Mouse (Mus musculus) heart, embryonic 15.5 days (tissue): ENCODE measurements around the gene Wnt8b. TPM values are rescaled to one million over a fixed set of nuclear protein-coding genes. Genes with fewer than 3 reads are reported as not detected.
"Not testable (repeated sequence)": the region's sequence is repeated elsewhere in the genome, so short reads cannot be mapped to it uniquely, and the experiment has no call there.

Source experiments
- ATAC-seq: fragments of 200-750 bp; cut with Nextera tagmentation; replicated peaks from 2 replicates; pipeline ENCODE4 v1.8.0; 2017; ENCODE audit warnings: low read depth, moderate TSS enrichment; ENCODE audit not compliant: insufficient number of reproducible peaks, insufficient read depth, low FRiP score
- H3K27ac ChIP-seq: fragments of 300-500 bp; sonication (generic); 2 replicates; pipeline ENCODE4 v1.5.1; 2015; ENCODE audit warnings: mild to moderate bottlenecking, inconsistent platforms
- H3K27me3 ChIP-seq: fragments of 300-500 bp; sonication (generic); 2 replicates; pipeline ENCODE4 v1.6.1; 2015; ENCODE audit warnings: inconsistent platforms
- H3K36me3 ChIP-seq: fragments of 300-500 bp; sonication (generic); 2 replicates; pipeline ENCODE4 v1.6.1; 2015; ENCODE audit warnings: mild to moderate bottlenecking, inconsistent platforms
- H3K4me1 ChIP-seq: fragments of 300-500 bp; sonication (generic); replicated peaks from 2 replicates; pipeline ENCODE4 v1.6.1; 2015; ENCODE audit warnings: inconsistent platforms
- H3K4me2 ChIP-seq: fragments of 300-500 bp; sonication (generic); 2 replicates; pipeline ENCODE4 v1.6.1; 2015; ENCODE audit warnings: inconsistent platforms, mild to moderate bottlenecking, moderate library complexity
- H3K4me3 ChIP-seq: fragments of 300-500 bp; sonication (generic); 2 replicates; pipeline ENCODE4 v1.5.1; 2015; ENCODE audit warnings: mild to moderate bottlenecking, inconsistent platforms
- H3K9ac ChIP-seq: fragments of 300-500 bp; sonication (generic); 2 replicates; pipeline ENCODE4 v1.6.1; 2015; ENCODE audit warnings: mild to moderate bottlenecking, inconsistent platforms
- H3K9me3 ChIP-seq: fragments of 300-500 bp; sonication (generic); replicated peaks from 2 replicates; pipeline ENCODE4 v1.6.1; 2016; ENCODE audit warnings: inconsistent platforms
- WGBS: fragments of 180-500 bp; shearing (Covaris S2); methylation state at CpG from one replicate; pipeline ENCODE4 v1.1.7; 2015; ENCODE audit warnings: mixed read lengths; 5-methylcytosine and 5-hydroxymethylcytosine counted together
- polyA plus RNA-seq: library from polyadenylated mRNA; unstranded; fragments of >200 nt; fragmentation: Nextera tagmentation; extraction: Ambion mirVana; gene quantifications from 2 replicates; pipeline ENCODE4 v1.2.1, GENCODE M21; 2015

The Wnt8b gene
- not detected in 2 replicates for polyA plus RNA-seq

DNA sequence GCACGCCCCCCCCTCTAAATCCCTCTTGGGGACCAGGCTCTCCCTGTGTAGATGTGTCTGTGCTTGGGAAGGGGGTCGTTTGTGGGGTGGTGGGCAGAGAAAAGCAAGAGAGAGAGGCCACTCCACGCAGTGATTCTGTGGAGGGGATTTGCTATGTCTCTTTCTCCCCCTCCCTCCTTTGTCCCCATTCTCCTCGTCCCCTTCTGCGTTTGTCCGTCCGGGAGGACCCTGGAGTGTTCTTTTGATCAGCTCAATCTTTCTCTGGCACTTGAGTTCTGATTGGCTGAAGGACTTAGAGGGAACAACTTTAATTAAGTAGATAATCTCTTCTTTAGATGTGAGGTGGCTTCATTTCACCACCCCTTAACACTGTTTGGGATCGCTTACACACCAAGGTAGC, at the start of gene Wnt8b:
Wnt8b (plus strand) TSS at position 345 of the 400 bp plus-strand sequence.
- ATAC-seq, result no peak
- Histone ChIP-seq H3K9me3 (no peaks in the 10 kb centered on the region), H3K4me2 (no peak within 1 kb of the TSS), H3K27me3 (peaks cover 26% of the 10 kb centered on the region), H3K4me1 (no peaks in the 10 kb centered on the region), H3K4me3 (no peak within 1 kb of the TSS), H3K9ac (no peak within 1 kb of the TSS), H3K36me3 (no peaks in the 10 kb centered on the region), H3K27ac (no peak within 1 kb of the TSS)
- WGBS, result 37% methylated on average over 8 of the region's 8 CpGs

- Histone ChIP-seq H3K9ac (no peak overlapping the region), H3K27me3 (no peaks in the 10 kb centered on the region), H3K4me2 (no peak overlapping the region), H3K4me1 (no peaks in the 10 kb centered on the region), H3K9me3 (no peaks in the 10 kb centered on the region), H3K4me3 (no peak overlapping the region), H3K27ac (no peak overlapping the region), H3K36me3 (no peaks in the 10 kb centered on the region)
- 77% methylated on average over 3 of the region's 3 CpGs for WGBS
- no peak for ATAC-seq
These were observed 47.5 kb upstream of the Wnt8b start for GRCm38 (mm10) chr19:44445755-44446154.

- H3K27me3 ChIP-seq, result no peaks in the 10 kb centered on the region
- no peak overlapping the region for H3K4me2 ChIP-seq
- no peak overlapping the region for H3K4me3 ChIP-seq
- no peaks in the 10 kb centered on the region for H3K9me3 ChIP-seq
- H3K9ac ChIP-seq, result no peak overlapping the region
- H3K27ac ChIP-seq, result no peak overlapping the region
- no peaks in the 10 kb centered on the region for H3K4me1 ChIP-seq
- 85% methylated on average over 4 of the region's 4 CpGs for WGBS
- no peak for ATAC-seq
- H3K36me3 ChIP-seq, result no peaks in the 10 kb centered on the region
These were observed 45.3 kb upstream of the Wnt8b start for GRCm38 (mm10) chr19:44447927-44448326.

- Histone ChIP-seq H3K36me3 (no peaks in the 10 kb centered on the region), H3K9ac (no peak overlapping the region), H3K27ac (no peak overlapping the region), H3K4me3 (no peak overlapping the region), H3K9me3 (no peaks in the 10 kb centered on the region), H3K4me2 (no peak overlapping the region), H3K27me3 (no peaks in the 10 kb centered on the region), H3K4me1 (no peaks in the 10 kb centered on the region)
- ATAC-seq, result no peak
- WGBS, result 80% methylated on average over 6 of the region's 6 CpGs
These were observed 38.4 kb upstream of the Wnt8b start for GRCm38 (mm10) chr19:44454862-44455261.

- Histone ChIP-seq H3K9ac (no peak overlapping the region), H3K4me3 (no peak overlapping the region), H3K4me1 (no peaks in the 10 kb centered on the region), H3K9me3 (no peaks in the 10 kb centered on the region), H3K36me3 (no peaks in the 10 kb centered on the region), H3K27me3 (no peaks in the 10 kb centered on the region), H3K27ac (no peak overlapping the region), H3K4me2 (no peak overlapping the region)
- ATAC-seq, result no peak
- 69% methylated on average over 8 of the region's 8 CpGs for WGBS
These were observed 37.9 kb upstream of the Wnt8b start for GRCm38 (mm10) chr19:44455356-44455755.

GRCm38 (mm10) chr19:44457359-44458055, 35.8 kb upstream of the Wnt8b start:
- 42% methylated on average over 3 of the region's 3 CpGs for WGBS
- Histone ChIP-seq H3K4me2 (no peak overlapping the region), H3K27ac (no peak overlapping the region), H3K9me3 (no peaks in the 10 kb centered on the region), H3K9ac (no peak overlapping the region), H3K36me3 (no peaks in the 10 kb centered on the region), H3K27me3 (no peaks in the 10 kb centered on the region), H3K4me1 (no peaks in the 10 kb centered on the region), H3K4me3 (no peak overlapping the region)
- no peak; the same call in 1 of the 2 replicates for ATAC-seq

GRCm38 (mm10) chr19:44458696-44459095, 34.6 kb upstream of the Wnt8b start:
- H3K9me3 ChIP-seq, result no peaks in the 10 kb centered on the region
- ATAC-seq, result no peak
- H3K4me2 ChIP-seq, result no peak overlapping the region
- H3K36me3 ChIP-seq, result no peaks in the 10 kb centered on the region
- no peak overlapping the region for H3K4me3 ChIP-seq
- H3K27ac ChIP-seq, result no peak overlapping the region
- no peaks in the 10 kb centered on the region for H3K4me1 ChIP-seq
- 79% methylated on average over 13 of the region's 13 CpGs for WGBS
- no peaks in the 10 kb centered on the region for H3K27me3 ChIP-seq
- no peak overlapping the region for H3K9ac ChIP-seq

DNA sequence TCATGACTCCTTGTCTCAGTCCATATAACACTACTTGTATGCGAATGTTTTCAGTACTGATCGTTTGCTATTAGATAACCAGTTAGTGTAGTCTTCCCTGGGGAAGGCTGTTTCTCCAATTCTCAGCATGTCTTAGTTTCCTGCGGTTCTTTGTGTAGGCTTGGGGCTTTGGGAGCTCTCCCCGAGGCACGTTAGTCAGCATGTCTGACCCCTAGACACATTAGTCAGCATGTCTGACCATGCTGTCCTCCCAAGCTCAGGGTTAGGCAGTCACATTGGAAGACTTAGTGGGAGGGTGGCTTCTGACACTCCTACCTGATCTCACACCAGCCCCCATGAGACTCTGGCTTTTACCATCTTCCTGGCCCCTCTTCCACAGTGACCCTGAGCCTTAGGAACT, 32.8 kb upstream of the Wnt8b start:
- Histone ChIP-seq H3K4me1 (no peaks in the 10 kb centered on the region), H3K27ac (no peak overlapping the region), H3K27me3 (no peaks in the 10 kb centered on the region), H3K4me2 (no peak overlapping the region), H3K36me3 (no peaks in the 10 kb centered on the region), H3K4me3 (no peak overlapping the region), H3K9me3 (no peaks in the 10 kb centered on the region), H3K9ac (no peak overlapping the region)
- 71% methylated on average over 5 of the region's 5 CpGs for WGBS
- no peak for ATAC-seq

DNA sequence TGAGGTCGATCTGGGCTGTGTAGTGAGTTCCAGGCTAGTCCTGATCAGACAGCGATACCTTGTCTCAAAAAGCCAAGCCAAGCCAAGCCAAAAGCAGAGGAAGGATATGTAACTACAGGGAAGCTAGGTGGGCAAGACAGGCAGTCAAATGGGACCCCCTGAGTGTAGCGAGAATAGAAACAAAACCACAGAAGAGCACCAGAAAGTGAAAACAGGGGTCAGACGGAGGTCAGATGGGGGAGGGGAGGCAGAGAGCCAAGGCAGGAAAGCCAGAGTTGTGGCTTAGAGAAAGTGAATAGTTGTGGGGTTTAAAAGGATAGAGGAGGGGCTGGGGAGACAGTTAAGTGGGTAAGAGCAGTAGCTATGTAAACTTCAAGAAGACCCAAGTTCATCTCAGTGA, 31.8 kb upstream of the Wnt8b start:
- no peak for ATAC-seq
- no peaks in the 10 kb centered on the region for H3K9me3 ChIP-seq
- H3K4me3 ChIP-seq, result no peak overlapping the region
- H3K9ac ChIP-seq, result no peak overlapping the region
- H3K4me1 ChIP-seq, result no peaks in the 10 kb centered on the region
- H3K27ac ChIP-seq, result no peak overlapping the region
- WGBS, result 47% methylated on average over 4 of the region's 4 CpGs
- no peaks in the 10 kb centered on the region for H3K27me3 ChIP-seq
- no peak overlapping the region for H3K4me2 ChIP-seq
- no peaks in the 10 kb centered on the region for H3K36me3 ChIP-seq

DNA sequence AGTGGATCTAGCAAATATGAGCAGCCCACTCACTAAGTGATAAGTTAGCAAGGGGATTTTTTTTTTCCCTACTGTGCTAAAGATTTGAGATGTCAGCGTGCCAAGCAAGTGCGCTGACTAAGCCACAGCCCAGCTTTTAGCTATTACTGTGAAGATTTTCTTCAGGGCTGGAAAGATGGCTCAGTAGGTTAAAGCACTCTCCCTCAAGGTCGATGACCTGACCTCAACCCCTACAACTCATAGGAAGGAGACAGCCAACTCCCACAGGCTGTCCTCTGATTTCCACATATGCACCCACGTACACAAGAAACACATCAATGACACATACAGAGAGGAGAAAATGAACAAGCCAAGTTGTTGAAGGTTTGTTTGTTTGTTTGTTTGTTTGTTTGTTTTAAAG, 31.1 kb upstream of the Wnt8b start:
- Histone ChIP-seq H3K9me3 (no peaks in the 10 kb centered on the region), H3K4me1 (no peaks in the 10 kb centered on the region), H3K36me3 (no peaks in the 10 kb centered on the region), H3K27me3 (no peaks in the 10 kb centered on the region), H3K9ac (no peak overlapping the region), H3K4me2 (no peak overlapping the region), H3K4me3 (no peak overlapping the region), H3K27ac (no peak overlapping the region)
- no peak for ATAC-seq
- 81% methylated on average over 4 of the region's 4 CpGs for WGBS

DNA sequence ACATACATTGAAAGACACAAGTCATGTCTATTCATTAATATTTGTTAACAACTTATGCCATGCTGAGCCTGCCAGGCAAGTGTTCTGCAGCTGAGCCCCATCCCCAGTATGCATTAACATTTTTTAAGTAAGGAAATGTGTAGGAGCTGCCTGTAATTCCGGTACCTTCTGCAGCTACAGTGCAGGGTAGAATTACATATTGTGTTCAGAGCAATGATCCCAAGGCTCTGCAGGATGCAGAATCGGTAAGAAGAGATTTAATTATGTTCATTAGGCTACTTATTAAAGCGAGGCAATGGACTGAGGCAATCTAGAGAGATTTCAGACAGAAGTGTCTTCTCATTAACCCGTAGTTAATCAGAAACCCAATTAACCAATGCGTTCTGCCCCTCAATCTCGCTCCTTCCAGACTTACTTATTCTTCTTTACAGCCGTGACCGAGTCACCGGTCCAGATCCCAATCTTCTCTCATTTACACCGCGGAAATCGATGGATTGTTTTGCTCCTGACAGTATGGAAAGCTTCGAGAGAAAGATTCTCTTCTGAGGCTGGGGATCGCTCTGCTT, 27.2 kb upstream of the Wnt8b start:
- H3K4me3 ChIP-seq, ATAC-seq, H3K4me2 ChIP-seq, H3K27ac ChIP-seq, H3K36me3 ChIP-seq, H3K9ac ChIP-seq, H3K9me3 ChIP-seq, H3K4me1 ChIP-seq, H3K27me3 ChIP-seq: not testable (repeated sequence)
- WGBS, result 73% methylated on average over 14 of the region's 14 CpGs

- 3% methylated on average over 10 of the region's 10 CpGs for WGBS
- H3K9me3 ChIP-seq, result no peaks in the 10 kb centered on the region
- H3K4me3 ChIP-seq, result no peak overlapping the region
- no peak overlapping the region for H3K4me2 ChIP-seq
- H3K4me1 ChIP-seq, result no peaks in the 10 kb centered on the region
- H3K9ac ChIP-seq, result no peak overlapping the region
- no peak for ATAC-seq
- H3K36me3 ChIP-seq, result no peaks in the 10 kb centered on the region
- no peak overlapping the region for H3K27ac ChIP-seq
- H3K27me3 ChIP-seq, result peaks cover 9% of the 10 kb centered on the region; the same call in 1 of the 2 replicates
These were observed 19.1 kb upstream of the Wnt8b start for GRCm38 (mm10) chr19:44474158-44474557.
